Mouse (Mus musculus) bone marrow, adult 2 months (tissue): ENCODE data around the gene Elmod3.

ENCODE experiments used
- CTCF ChIP-seq: fragments of 200-500 bp; IDR thresholded peaks from 2 replicates; pipeline ENCODE4 v1.5.1; 2011; ENCODE audit warnings: low read length, control low read depth; ENCODE audit not compliant: control insufficient read depth, insufficient read depth
- POLR2A ChIP-seq: fragments of 200-500 bp; IDR thresholded peaks from 2 replicates; pipeline ENCODE4 v1.6.1; 2011; ENCODE audit warnings: low read depth, mild to moderate bottlenecking, control low read depth, low read length, borderline replicate concordance; ENCODE audit not compliant: control insufficient read depth

GRCm38 (mm10) chr6:72630961-72631360, 32.7 kb upstream of the Elmod3 start:
- TF ChIP-seq CTCF (no peak), POLR2A (no peak)
